Mouse (Mus musculus) kidney, adult 2 months (tissue): ENCODE results near the gene Fam83f.

ENCODE experiments used
- CTCF ChIP-seq: fragments of 200-500 bp; conservative IDR thresholded peaks from 2 replicates; pipeline ENCODE4 v1.5.1; 2011; ENCODE audit warnings: low read depth, mild to moderate bottlenecking, control low read depth, low read length, moderate library complexity, mixed read lengths; ENCODE audit not compliant: insufficient read depth, insufficient read length
- POLR2A ChIP-seq: fragments of 200-500 bp; IDR thresholded peaks from one replicate; pipeline ENCODE4 v1.6.1; 2011; ENCODE audit warnings: low read depth, low read length, control low read depth

DNA sequence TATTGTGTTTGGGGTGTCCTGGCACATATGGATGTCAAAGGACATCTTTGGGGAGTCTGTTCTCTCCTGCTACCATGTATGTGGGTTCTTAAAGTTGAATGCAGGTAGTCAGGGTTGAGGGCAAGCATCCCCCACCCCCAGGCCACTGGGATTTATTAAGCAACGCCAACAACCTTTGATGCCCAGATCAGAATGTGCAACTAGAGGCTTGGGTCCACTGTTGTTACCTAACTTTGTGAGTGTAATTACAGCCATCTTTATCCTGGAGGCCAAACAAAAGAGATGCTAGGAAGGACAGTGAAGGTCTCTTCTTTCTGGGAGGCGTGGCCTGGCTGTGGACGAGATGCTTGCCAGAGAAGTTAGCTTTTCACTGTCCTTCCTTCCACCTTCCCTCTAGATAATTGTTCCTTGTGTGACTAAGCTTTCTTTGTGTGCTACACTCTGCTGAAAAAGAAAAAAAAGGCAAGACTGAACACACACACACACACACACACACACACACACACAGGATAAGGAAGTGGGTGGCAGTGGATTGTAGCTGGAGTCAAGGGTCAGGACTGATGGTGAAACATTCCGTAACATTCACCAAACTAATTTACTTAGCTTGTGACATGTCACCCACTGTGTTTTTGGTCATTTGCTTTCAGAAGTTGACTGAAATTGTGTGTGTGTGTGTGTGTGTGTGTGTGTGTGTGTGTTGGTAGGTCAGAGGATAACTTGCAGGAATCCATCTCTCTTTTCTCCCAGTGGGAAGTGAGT lies 1.9 kb downstream of the Fam83f start:
- TF ChIP-seq CTCF (no peak), POLR2A (no peak)
